Mouse (Mus musculus) T-helper 17 cell (primary cell): ENCODE results near the gene Mllt10.

Experiments
- in situ Hi-C, 2 experiments: fragments of 300-600 bp; cut with MboI, MseI; formaldehyde crosslinking; loops; 1 replicate in 1 of 2; 2 replicates in 1 of 2; pipeline ENCODE4 v1.15.1; 2025; ENCODE audit warnings: high pct_unique_total_duplicates in 2 of 2

Mllt10 gene

GRCm38 (mm10) chr2:18232883-18233567 is 178.0 kb downstream of the Mllt10 start:
- in situ Hi-C loops = no loop called here

DNA sequence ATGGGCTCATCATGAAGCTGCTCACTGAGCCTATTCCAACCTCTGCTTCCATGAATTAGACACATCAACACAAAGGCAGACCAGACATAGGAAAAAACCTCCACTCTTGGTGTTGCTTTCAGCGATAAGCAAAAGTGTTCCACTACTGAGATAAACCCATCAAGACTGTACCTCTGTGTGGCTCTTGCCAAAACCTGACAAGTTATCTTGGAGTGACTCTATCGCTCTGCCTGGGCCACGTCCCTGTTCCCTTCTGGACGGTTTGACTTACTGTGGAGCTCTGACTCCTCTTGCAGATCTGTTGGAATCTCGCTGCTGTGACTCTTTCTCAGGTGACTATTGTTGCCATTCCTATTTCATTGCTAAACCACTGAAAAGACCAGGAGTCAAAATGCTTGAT is 180.5 kb downstream of the Mllt10 start:
- in situ Hi-C loops = no loop called here

GRCm38 (mm10) chr2:18249224-18249623 is 194.2 kb downstream of the Mllt10 start:
- in situ Hi-C loops = no loop called here
